Mouse (Mus musculus) kidney, adult 2 months (tissue): ENCODE data around the gene Slc38a5.

Source experiments
- CTCF ChIP-seq: fragments of 200-500 bp; conservative IDR thresholded peaks from 2 replicates; pipeline ENCODE4 v1.5.1; 2011; ENCODE audit warnings: low read depth, mild to moderate bottlenecking, control low read depth, low read length, moderate library complexity, mixed read lengths; ENCODE audit not compliant: insufficient read depth, insufficient read length
- POLR2A ChIP-seq: fragments of 200-500 bp; IDR thresholded peaks from one replicate; pipeline ENCODE4 v1.6.1; 2011; ENCODE audit warnings: low read depth, low read length, control low read depth

DNA sequence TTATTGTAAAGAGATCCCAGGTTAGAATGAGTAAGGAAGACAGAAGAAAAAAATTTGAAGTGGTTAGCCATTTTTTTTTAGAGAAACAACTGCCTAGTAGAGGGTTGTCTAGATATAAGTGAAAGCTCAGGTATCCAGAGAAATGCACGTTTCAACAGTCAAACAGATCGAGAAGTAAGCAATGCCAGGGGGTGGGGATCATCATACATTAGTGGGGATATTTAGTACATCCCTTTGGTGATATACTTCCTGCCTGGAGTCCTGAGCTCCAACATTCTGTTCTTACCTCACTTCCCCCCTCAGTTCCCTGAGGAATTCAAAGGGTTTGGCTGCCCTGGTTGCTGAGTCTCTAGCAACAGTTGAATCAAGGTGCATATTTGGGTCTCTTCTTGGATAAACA is 56.2 kb downstream of the Slc38a5 start, which contains the start of gene Ssxb10:
- TF ChIP-seq CTCF = no peak
- no peak for TF ChIP-seq POLR2A
